Mouse (Mus musculus): ENCODE results near the gene Dpf3. TPM values are rescaled to one million over a fixed set of nuclear protein-coding genes. Genes with fewer than 3 reads are reported as not detected.

Gene Dpf3
- polyA plus RNA-seq, 1 experiment from 2014 or later = 1.4 TPM

GRCm38 (mm10) chr12:83312818-83313217 is 174.7 kb downstream of the Dpf3 start:
- H3K4me1 ChIP-seq (ENCODE audit: insufficient read depth, low read depth, low read length) = no peaks in the 10 kb centered on the region
- H3K36me3 ChIP-seq (ENCODE audit: insufficient read depth, low read length) = no peaks in the 10 kb centered on the region
- TF ChIP-seq EP300 (IDR thresholded peaks at IDR 0.05) (no peak), CTCF (IDR thresholded peaks at IDR 0.05) (no peak)
- WGBS = 87% methylated on average over 8 of the region's 9 CpGs
- H3K27me3 ChIP-seq (replicated peaks; ENCODE audit: insufficient read depth, low read length) = no peaks in the 10 kb centered on the region
- no peak overlapping the region for H3K4me2 ChIP-seq (replicated peaks; ENCODE audit: low read depth, low read length)
- H3K27ac ChIP-seq (ENCODE audit: low read length) = no peak overlapping the region
- DNase-seq (ENCODE audit: low spot score) (no peak), ATAC-seq (no peak)
- H3K9ac ChIP-seq (replicated peaks; ENCODE audit: low read depth) = no peak overlapping the region
- H3K9me3 ChIP-seq (ENCODE audit: low read length) = no peaks in the 10 kb centered on the region
- H3K4me3 ChIP-seq (ENCODE audit: low read depth, low read length) = no peak overlapping the region

DNA sequence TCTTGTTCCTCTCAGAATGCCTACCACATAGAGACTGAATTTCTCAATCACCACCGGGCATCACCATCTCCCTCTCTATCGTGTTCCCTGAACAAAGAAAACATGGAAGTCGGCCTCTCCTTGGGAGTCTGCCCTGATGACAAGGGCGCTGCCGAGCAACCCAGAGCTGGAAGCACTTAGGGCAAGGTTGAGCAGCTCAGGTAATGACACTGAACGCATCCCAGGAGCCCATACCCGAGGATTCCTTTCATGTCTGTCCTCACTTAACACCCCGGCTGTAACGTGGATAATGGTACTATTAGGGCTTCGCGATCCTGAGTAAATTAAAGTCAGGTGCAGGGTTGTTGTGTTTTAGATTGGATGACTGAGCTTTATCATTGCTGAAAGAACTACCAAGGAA is 176.9 kb downstream of the Dpf3 start:
- Histone ChIP-seq H3K9ac (replicated peaks; ENCODE audit: low read depth) (no peak overlapping the region), H3K27me3 (replicated peaks; ENCODE audit: insufficient read depth, low read length) (no peaks in the 10 kb centered on the region), H3K9me3 (ENCODE audit: low read length) (no peaks in the 10 kb centered on the region), H3K4me1 (ENCODE audit: insufficient read depth, low read depth, low read length) (no peaks in the 10 kb centered on the region), H3K4me2 (replicated peaks; ENCODE audit: low read depth, low read length) (no peak overlapping the region), H3K36me3 (ENCODE audit: insufficient read depth, low read length) (no peaks in the 10 kb centered on the region), H3K27ac (ENCODE audit: low read length) (no peak overlapping the region), H3K4me3 (ENCODE audit: low read depth, low read length) (no peak overlapping the region)
- no peak for DNase-seq (ENCODE audit: low spot score)
- 80% methylated on average over 11 of the region's 11 CpGs for WGBS
- TF ChIP-seq EP300 (IDR thresholded peaks at IDR 0.05) = no peak
- no peak for TF ChIP-seq CTCF (IDR thresholded peaks at IDR 0.05)
- no peak for ATAC-seq

- WGBS = 83% methylated on average over 11 of the region's 11 CpGs
- no peak for TF ChIP-seq CTCF (IDR thresholded peaks at IDR 0.05)
- TF ChIP-seq EP300 (IDR thresholded peaks at IDR 0.05) = no peak
Observed at GRCm38 (mm10) chr12:83309031-83309804, 178.3 kb downstream of the Dpf3 start.

GRCm38 (mm10) chr12:83308627-83309026 is 178.9 kb downstream of the Dpf3 start:
- Histone ChIP-seq H3K27me3 (replicated peaks; ENCODE audit: insufficient read depth, low read length) (no peaks in the 10 kb centered on the region), H3K36me3 (ENCODE audit: insufficient read depth, low read length) (no peaks in the 10 kb centered on the region), H3K9me3 (ENCODE audit: low read length) (no peaks in the 10 kb centered on the region), H3K4me1 (ENCODE audit: insufficient read depth, low read depth, low read length) (no peaks in the 10 kb centered on the region), H3K4me3 (ENCODE audit: low read depth, low read length) (no peak overlapping the region), H3K4me2 (replicated peaks; ENCODE audit: low read depth, low read length) (no peak overlapping the region), H3K27ac (ENCODE audit: low read length) (no peak overlapping the region), H3K9ac (replicated peaks; ENCODE audit: low read depth) (no peak overlapping the region)
- 73% methylated on average over 4 of the region's 4 CpGs for WGBS
- no peak for ATAC-seq
- DNase-seq (ENCODE audit: low spot score) = no peak
- TF ChIP-seq CTCF (IDR thresholded peaks at IDR 0.05) (no peak), EP300 (IDR thresholded peaks at IDR 0.05) (no peak)

More at GRCm38 (mm10) chr12:83309031-83309804, 178.3 kb downstream of the Dpf3 start:
- Histone ChIP-seq H3K4me2 (replicated peaks; ENCODE audit: low read depth, low read length) (no peak overlapping the region), H3K27ac (ENCODE audit: low read length) (no peak overlapping the region), H3K27me3 (replicated peaks; ENCODE audit: insufficient read depth, low read length) (no peaks in the 10 kb centered on the region), H3K4me3 (ENCODE audit: low read depth, low read length) (no peak overlapping the region), H3K36me3 (ENCODE audit: insufficient read depth, low read length) (no peaks in the 10 kb centered on the region), H3K9me3 (ENCODE audit: low read length) (no peaks in the 10 kb centered on the region), H3K4me1 (ENCODE audit: insufficient read depth, low read depth, low read length) (no peaks in the 10 kb centered on the region), H3K9ac (replicated peaks; ENCODE audit: low read depth) (no peak overlapping the region)
- no peak for ATAC-seq
- no peak for DNase-seq (ENCODE audit: low spot score)

DNA sequence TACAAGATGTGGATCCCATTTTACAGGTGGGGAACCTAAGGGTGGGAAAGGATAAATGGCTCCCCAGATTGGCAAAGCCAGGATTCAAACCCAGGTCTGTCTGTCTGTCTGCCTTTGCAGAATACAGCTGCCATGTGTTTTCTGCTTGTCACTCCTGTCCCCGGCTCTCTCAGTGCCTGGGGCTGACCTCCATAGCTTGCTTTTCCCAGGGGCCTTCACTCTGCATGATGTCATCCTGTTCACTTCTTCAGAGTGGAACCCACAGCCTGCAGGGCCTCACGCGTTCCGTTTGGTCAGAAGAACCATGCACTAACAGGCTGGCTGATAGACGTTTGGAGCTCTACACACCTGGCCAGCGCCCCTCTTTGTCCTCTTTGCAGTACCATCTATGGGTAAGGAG is 184.3 kb downstream of the Dpf3 start:
- no peak for TF ChIP-seq EP300 (IDR thresholded peaks at IDR 0.05)
- ATAC-seq = no peak
- Histone ChIP-seq H3K9me3 (ENCODE audit: low read length) (no peaks in the 10 kb centered on the region), H3K4me1 (ENCODE audit: insufficient read depth, low read depth, low read length) (no peaks in the 10 kb centered on the region), H3K9ac (replicated peaks; ENCODE audit: low read depth) (no peak overlapping the region), H3K36me3 (ENCODE audit: insufficient read depth, low read length) (no peaks in the 10 kb centered on the region), H3K4me2 (replicated peaks; ENCODE audit: low read depth, low read length) (no peak overlapping the region), H3K27ac (ENCODE audit: low read length) (no peak overlapping the region), H3K4me3 (ENCODE audit: low read depth, low read length) (no peak overlapping the region), H3K27me3 (replicated peaks; ENCODE audit: insufficient read depth, low read length) (no peaks in the 10 kb centered on the region)
- 66% methylated on average over 6 of the region's 6 CpGs for WGBS
- DNase-seq (ENCODE audit: low spot score) = no peak

DNA sequence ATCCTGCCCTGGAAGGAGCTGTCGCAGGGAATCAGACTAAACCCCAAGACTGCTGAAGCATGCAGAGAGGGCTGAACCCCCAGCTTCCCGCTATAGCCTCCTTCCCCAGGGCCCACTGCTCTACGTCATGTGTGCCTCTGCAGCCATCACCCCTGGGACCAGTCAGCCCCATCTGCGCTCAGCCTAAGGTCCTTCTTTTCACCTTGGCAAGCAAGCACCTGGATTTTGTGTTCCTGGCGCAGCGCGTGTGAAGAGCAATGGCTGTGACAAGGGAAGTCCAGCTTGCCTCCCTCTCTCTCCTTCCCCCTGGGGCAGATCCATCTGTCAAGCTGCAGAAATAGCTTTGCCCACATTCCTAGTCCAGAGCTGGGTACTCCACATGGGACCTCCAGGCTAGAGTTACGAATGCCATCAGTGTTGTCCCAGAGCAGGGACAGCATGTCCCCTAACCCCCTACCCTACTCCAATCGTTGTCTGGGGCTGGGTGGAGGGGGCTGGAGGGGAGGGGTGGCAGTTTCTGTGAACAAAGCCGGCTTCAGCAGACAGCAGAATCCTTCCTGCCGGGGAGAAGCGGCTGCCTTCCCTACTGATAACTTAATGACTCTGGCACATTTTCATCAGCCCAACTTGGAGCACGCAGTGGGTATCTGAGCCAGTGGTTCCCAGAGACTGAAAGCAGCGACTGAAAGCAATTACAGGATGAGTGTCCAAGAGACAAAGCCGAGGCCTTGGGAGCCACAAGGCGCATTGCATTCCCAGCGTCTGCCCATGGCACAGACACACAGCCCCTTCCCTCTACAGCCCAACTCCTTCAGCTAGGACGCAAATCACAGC is 185.0 kb downstream of the Dpf3 start:
- H3K9ac ChIP-seq (replicated peaks; ENCODE audit: low read depth) = no peak overlapping the region
- no peaks in the 10 kb centered on the region for H3K27me3 ChIP-seq (replicated peaks; ENCODE audit: insufficient read depth, low read length)
- TF ChIP-seq EP300 (IDR thresholded peaks at IDR 0.05) (no peak), CTCF (IDR thresholded peaks at IDR 0.05) (no peak)
- no peak overlapping the region for H3K4me2 ChIP-seq (replicated peaks; ENCODE audit: low read depth, low read length)
- no peaks in the 10 kb centered on the region for H3K9me3 ChIP-seq (ENCODE audit: low read length)
- H3K4me3 ChIP-seq (ENCODE audit: low read depth, low read length) = no peak overlapping the region
- DNase-seq (ENCODE audit: low spot score) (no peak), ATAC-seq (no peak)
- 50% methylated on average over 18 of the region's 18 CpGs for WGBS
- no peak overlapping the region for H3K27ac ChIP-seq (ENCODE audit: low read length)
- H3K36me3 ChIP-seq (ENCODE audit: insufficient read depth, low read length) = no peaks in the 10 kb centered on the region
- H3K4me1 ChIP-seq (ENCODE audit: insufficient read depth, low read depth, low read length) = no peaks in the 10 kb centered on the region
